Mouse (Mus musculus): ENCODE data around the gene Scamp4. TPM values are rescaled to one million over a fixed set of nuclear protein-coding genes. Genes with fewer than 3 reads are reported as not detected.

The Scamp4 gene
- total and polyA plus RNA-seq, 3 experiments: 18.5 to 89.9 (median 33.2) TPM

DNA sequence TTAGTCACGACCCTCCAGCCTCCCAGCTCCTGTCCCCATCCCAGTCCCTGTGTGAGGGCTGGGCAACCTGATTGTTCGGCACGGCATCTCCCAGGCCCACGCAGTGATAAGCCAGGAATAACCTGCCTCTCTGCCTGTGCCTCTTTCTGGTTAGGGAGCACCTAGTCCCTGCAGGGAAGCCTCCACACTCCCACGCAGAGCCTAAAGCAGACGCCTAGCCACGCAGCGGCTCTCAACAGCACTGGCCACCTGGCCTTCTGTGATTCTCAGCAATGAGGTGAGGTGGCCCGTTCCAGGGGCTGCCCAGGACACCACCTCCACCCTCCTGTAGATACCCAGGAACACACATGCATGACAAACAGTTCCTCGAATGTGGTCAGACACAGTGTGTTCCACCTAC is 47.7 kb downstream of the Scamp4 start:
- Histone ChIP-seq H3K9me3 (replicated peaks; ENCODE audit: low read length) (no peaks in the 10 kb centered on the region), H3K4me1 (ENCODE audit: control insufficient read depth in 1 of 2, insufficient read depth in 2 of 2) (peaks cover 10 to 21% of the 10 kb centered on the region in 2 experiments; a peak in 3 of 4 replicates), H3K27me3 (replicated peaks) (no peaks in the 10 kb centered on the region), H3K4me2 (ENCODE audit: insufficient read depth, low read depth, poor library complexity, severe bottlenecking) (no peak overlapping the region), H3K4me3 (replicated peaks in 1 of 3; ENCODE audit: low read depth in 2 of 3, low read length in 2 of 3, poor library complexity in 1 of 3) (no peak overlapping the region), H3K36me3 (replicated peaks in 1 of 2; ENCODE audit: control insufficient read depth in 1 of 2, insufficient read depth in 1 of 2, low read length in 1 of 2) (peaks cover 4 to 45% of the 10 kb centered on the region in 2 experiments), H3K9ac (ENCODE audit: insufficient read depth, low read depth) (no peak overlapping the region), H3K27ac (ENCODE audit: insufficient read depth, low read depth) (no peak overlapping the region), H3K79me2 (replicated peaks; ENCODE audit: control insufficient read depth, extremely low read depth, insufficient read depth, poor library complexity, severe bottlenecking) (no peaks in the 10 kb centered on the region)
- DNase-seq (ENCODE audit: extremely low read depth): no peak
- dilution Hi-C loops (cut with MboI; ENCODE audit: extremely low pct_ligation_motif_present, extremely low pct_unique_long_range_greater_than_20kb, low sequenced_read_pairs) (no loop called here), in situ Hi-C loops (cut with MboI; ENCODE audit: low pct_ligation_motif_present, low pct_unique_long_range_greater_than_20kb, low sequenced_read_pairs) (no loop called here)
- TF ChIP-seq SMC3 (IDR thresholded peaks at IDR 0.05; ENCODE audit: low read depth, low read length) (no peak), IRF4 (IDR thresholded peaks at IDR 0.05; ENCODE audit: low read depth, low read length) (no peak), USF1 (IDR thresholded peaks at IDR 0.05; ENCODE audit: low read depth, low read length) (no peak), ZNF384 (IDR thresholded peaks at IDR 0.05; ENCODE audit: low read depth, low read length) (no peak)

DNA sequence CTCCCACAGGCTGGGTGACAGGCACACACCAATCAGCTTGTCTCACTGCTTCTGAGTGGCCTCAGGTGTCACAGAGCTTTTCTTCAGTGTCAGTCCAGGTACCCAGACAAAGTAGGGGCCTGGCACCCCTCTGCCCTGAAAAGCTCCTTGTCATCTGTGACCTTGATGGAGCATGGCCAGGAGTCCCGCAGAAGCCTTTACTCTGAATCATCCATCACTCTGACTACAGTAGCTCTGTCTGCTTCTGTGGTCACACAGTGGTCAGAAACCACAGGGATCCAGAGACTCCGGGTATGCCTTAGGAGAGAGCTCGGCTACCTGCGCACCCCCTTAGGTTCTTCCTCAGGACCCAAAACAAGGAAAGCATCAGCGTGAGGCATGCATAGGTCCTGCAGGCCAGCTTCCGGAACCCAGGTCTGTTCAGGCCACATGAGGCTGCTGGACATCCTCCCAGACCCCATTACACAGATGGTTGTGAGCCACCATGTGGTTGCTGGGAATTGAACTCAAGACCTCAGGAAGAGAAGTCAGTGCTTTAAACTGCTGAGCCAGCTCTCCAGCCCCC is 50.6 kb downstream of the Scamp4 start:
- Histone ChIP-seq H3K36me3 (replicated peaks in 1 of 2; ENCODE audit: control insufficient read depth in 1 of 2, insufficient read depth in 1 of 2, low read length in 1 of 2) (peaks cover 0 to 23% of the 10 kb centered on the region in 2 experiments), H3K79me2 (replicated peaks; ENCODE audit: control insufficient read depth, extremely low read depth, insufficient read depth, poor library complexity, severe bottlenecking) (no peaks in the 10 kb centered on the region), H3K9me3 (replicated peaks; ENCODE audit: low read length) (no peaks in the 10 kb centered on the region), H3K27ac (ENCODE audit: insufficient read depth, low read depth) (no peak overlapping the region), H3K9ac (ENCODE audit: insufficient read depth, low read depth) (no peak overlapping the region), H3K27me3 (replicated peaks) (no peaks in the 10 kb centered on the region), H3K4me1 (ENCODE audit: control insufficient read depth in 1 of 2, insufficient read depth in 2 of 2) (peaks cover 20 to 40% of the 10 kb centered on the region in 2 experiments), H3K4me2 (ENCODE audit: insufficient read depth, low read depth, poor library complexity, severe bottlenecking) (no peak overlapping the region), H3K4me3 (replicated peaks in 1 of 3; ENCODE audit: low read depth in 2 of 3, low read length in 2 of 3, poor library complexity in 1 of 3) (no peak overlapping the region)
- in situ Hi-C loops (cut with MboI; ENCODE audit: low pct_ligation_motif_present, low pct_unique_long_range_greater_than_20kb, low sequenced_read_pairs): no loop called here
- no peak for DNase-seq (ENCODE audit: extremely low read depth)
- TF ChIP-seq IRF4 (IDR thresholded peaks at IDR 0.05; ENCODE audit: low read depth, low read length) (no peak), SMC3 (IDR thresholded peaks at IDR 0.05; ENCODE audit: low read depth, low read length) (peak; percentile 8; the same call in 1 of the 2 replicates), MYC (IDR thresholded peaks at IDR 0.05; ENCODE audit: low read depth, low read length) (no peak), JUND (conservative IDR thresholded peaks at IDR 0.05; ENCODE audit: low read depth, low read length) (no peak)
- dilution Hi-C loops (cut with MboI; ENCODE audit: extremely low pct_ligation_motif_present, extremely low pct_unique_long_range_greater_than_20kb, low sequenced_read_pairs): no loop called here

- Histone ChIP-seq H3K36me3 (replicated peaks in 1 of 2; ENCODE audit: control insufficient read depth in 1 of 2, insufficient read depth in 1 of 2, low read length in 1 of 2) (peaks cover 0 to 18% of the 10 kb centered on the region in 2 experiments), H3K4me3 (replicated peaks in 1 of 3; ENCODE audit: low read depth in 2 of 3, low read length in 2 of 3, poor library complexity in 1 of 3) (no peak overlapping the region), H3K79me2 (replicated peaks; ENCODE audit: control insufficient read depth, extremely low read depth, insufficient read depth, poor library complexity, severe bottlenecking) (no peaks in the 10 kb centered on the region), H3K9ac (ENCODE audit: insufficient read depth, low read depth) (no peak overlapping the region), H3K9me3 (replicated peaks; ENCODE audit: low read length) (no peaks in the 10 kb centered on the region), H3K27ac (ENCODE audit: insufficient read depth, low read depth) (no peak overlapping the region), H3K27me3 (replicated peaks) (no peaks in the 10 kb centered on the region), H3K4me1 (ENCODE audit: control insufficient read depth in 1 of 2, insufficient read depth in 2 of 2) (peaks cover 22 to 49% of the 10 kb centered on the region in 2 experiments), H3K4me2 (ENCODE audit: insufficient read depth, low read depth, poor library complexity, severe bottlenecking) (no peak overlapping the region)
- TF ChIP-seq UBTF (IDR thresholded peaks at IDR 0.05; ENCODE audit: low read depth, low read length): no peak
- no peak for TF ChIP-seq PAX5 (IDR thresholded peaks at IDR 0.05; ENCODE audit: low read length)
- no peak for TF ChIP-seq CHD1 (IDR thresholded peaks at IDR 0.05; ENCODE audit: low read depth, low read length)
- TF ChIP-seq NRF1 (IDR thresholded peaks at IDR 0.05; ENCODE audit: low read depth, low read length): no peak
- no peak for TF ChIP-seq ETS1 (conservative IDR thresholded peaks at IDR 0.05; ENCODE audit: low read depth, low read length)
- no peak for TF ChIP-seq MXI1 (IDR thresholded peaks at IDR 0.05; ENCODE audit: low read depth, low read length)
- TF ChIP-seq USF2 (conservative IDR thresholded peaks at IDR 0.05; ENCODE audit: low read depth, low read length): no peak
- TF ChIP-seq CHD2 (IDR thresholded peaks at IDR 0.05; ENCODE audit: low read length): no peak
- TF ChIP-seq IRF4 (IDR thresholded peaks at IDR 0.05; ENCODE audit: low read depth, low read length): no peak
- TF ChIP-seq ZMIZ1 (IDR thresholded peaks at IDR 0.05; ENCODE audit: low read depth, low read length): no peak
- no peak for TF ChIP-seq TBP (conservative IDR thresholded peaks at IDR 0.05; ENCODE audit: low read depth, low read length)
- TF ChIP-seq POLR2A (IDR thresholded peaks at IDR 0.05; ENCODE audit: low read depth, low read length): no peak
- no peak for TF ChIP-seq NELFE (IDR thresholded peaks at IDR 0.05; ENCODE audit: low read depth, low read length)
- TF ChIP-seq EP300 (IDR thresholded peaks at IDR 0.05; ENCODE audit: low read length): no peak
- TF ChIP-seq E2F4 (IDR thresholded peaks at IDR 0.05; ENCODE audit: insufficient replicate concordance, low read depth, low read length): no peak
- no peak for TF ChIP-seq USF1 (IDR thresholded peaks at IDR 0.05; ENCODE audit: low read depth, low read length)
- TF ChIP-seq MEF2A (IDR thresholded peaks at IDR 0.05; ENCODE audit: borderline replicate concordance, low read depth, low read length): no peak
- dilution Hi-C loops (cut with MboI; ENCODE audit: extremely low pct_ligation_motif_present, extremely low pct_unique_long_range_greater_than_20kb, low sequenced_read_pairs) (no loop called here), in situ Hi-C loops (cut with MboI; ENCODE audit: low pct_ligation_motif_present, low pct_unique_long_range_greater_than_20kb, low sequenced_read_pairs) (no loop called here)
- DNase-seq (ENCODE audit: extremely low read depth): no peak
Observed at GRCm38 (mm10) chr10:80654866-80655265, 52.2 kb downstream of the Scamp4 start.
